Mouse (Mus musculus) liver, embryonic 14.5 days (tissue): Measurements from ENCODE around the gene 1700023F06Rik.

ENCODE experiments used
- CTCF ChIP-seq: IDR thresholded peaks from 2 replicates; pipeline ENCODE4 v1.5.1; 2016; ENCODE audit warnings: antibody characterized with exemption, low read depth, control low read depth
- EP300 ChIP-seq: IDR thresholded peaks from 2 replicates; pipeline ENCODE4 v1.6.1; 2016; ENCODE audit warnings: antibody characterized with exemption, low read depth

GRCm38 (mm10) chr11:103192230-103192955, 16.0 kb downstream of the 1700023F06Rik start:
- TF ChIP-seq CTCF (no peak), EP300 (no peak)
